ENCODE assay signal across 29 mouse cellular contexts in genomic region chr17:31300736-31301135, GRCm38 (mm10). TPM values are rescaled to one million over a fixed set of nuclear protein-coding genes. Genes with fewer than 3 reads are reported as not detected.
DNase-seq lines count a peak whose midpoint lies in the region; ATAC-seq and TF ChIP-seq lines count a peak whose summit lies in the region.
"Had no signal": no experiment of that assay in that cellular context is flagged by ENCODE, and none has a peak within 500 bp of the region (broad histone marks: within the 10 kb centered on the region; RNA-seq: fewer than 3 reads in every experiment).

No protein-coding gene starts in this region.

- 0 out of 2 replicates have a peak overlapping the region, but pooled peaks have one; percentile 5 for H3K27ac ChIP-seq in lung, postnatal 0 days (ENCODE audit: low read length)
- peak overlapping the region; percentile 7; the same call in 1 of the 2 replicates for H3K27ac ChIP-seq in thymus, adult 2 months (ENCODE audit: control insufficient read depth, insufficient read depth, low read length)
- H3K27ac ChIP-seq in forebrain, postnatal 0 days (ENCODE audit: low read depth, low read length) = no peak overlapping the region
- H3K27ac ChIP-seq: embryonic facial prominence, embryonic 12.5 days; embryonic facial prominence, embryonic 15.5 days; heart, embryonic 15.5 days; hindbrain, embryonic 10.5 days; hindbrain, embryonic 14.5 days; hindbrain, postnatal 0 days had no signal

- no peaks in the 10 kb centered on the region for H3K9me3 ChIP-seq in lung, postnatal 0 days (ENCODE audit: low read length)
- H3K9me3 ChIP-seq in forebrain, postnatal 0 days (ENCODE audit: low read length) = no peaks in the 10 kb centered on the region
- H3K9me3 ChIP-seq: embryonic facial prominence, embryonic 12.5 days; embryonic facial prominence, embryonic 15.5 days; heart, embryonic 12.5 days; heart, embryonic 15.5 days; hindbrain, embryonic 10.5 days had no signal

- no peaks in the 10 kb centered on the region for H3K27me3 ChIP-seq in lung, postnatal 0 days (replicated peaks; ENCODE audit: insufficient read depth, low read length)
- no peaks in the 10 kb centered on the region for H3K27me3 ChIP-seq in thymus, adult 2 months (ENCODE audit: control insufficient read depth, insufficient read depth, low read length)
- no peaks in the 10 kb centered on the region for H3K27me3 ChIP-seq in forebrain, postnatal 0 days (ENCODE audit: insufficient read depth, low read length)
- H3K27me3 ChIP-seq: heart, embryonic 15.5 days had no signal

- ATAC-seq in lung, postnatal 0 days = no peak
- no peak for ATAC-seq in forebrain, postnatal 0 days
- ATAC-seq: activated CD4-positive, CD25-positive, alpha-beta regulatory T cell, adult 4 months; forebrain, embryonic 14.5 days; hindbrain, postnatal 0 days had no signal

- no peak for TF ChIP-seq EP300 in lung, postnatal 0 days (IDR thresholded peaks at IDR 0.05)

- H3K4me3 ChIP-seq in lung, postnatal 0 days (ENCODE audit: low read depth, low read length) = no peak overlapping the region
- H3K4me3 ChIP-seq in thymus, adult 2 months (ENCODE audit: control insufficient read depth, insufficient read depth, low read length) = no peak overlapping the region
- no peak overlapping the region for H3K4me3 ChIP-seq in forebrain, postnatal 0 days (ENCODE audit: low read depth, low read length)
- H3K4me3 ChIP-seq: embryonic facial prominence, embryonic 12.5 days; embryonic facial prominence, embryonic 15.5 days; heart, embryonic 12.5 days; heart, embryonic 15.5 days; hindbrain, embryonic 10.5 days had no signal

- no peak for TF ChIP-seq POLR2A in thymus, adult 2 months (IDR thresholded peaks at IDR 0.05; ENCODE audit: control insufficient read depth, extremely low read depth, insufficient read depth, low read length, poor library complexity)

- no peaks in the 10 kb centered on the region for H3K36me3 ChIP-seq in lung, postnatal 0 days (ENCODE audit: insufficient read depth, low read length)
- no peaks in the 10 kb centered on the region for H3K36me3 ChIP-seq in thymus, adult 2 months (ENCODE audit: control insufficient read depth, insufficient read depth, low read length)
- H3K36me3 ChIP-seq in forebrain, postnatal 0 days (ENCODE audit: insufficient read depth) = no peaks in the 10 kb centered on the region
- H3K36me3 ChIP-seq: embryonic facial prominence, embryonic 12.5 days; embryonic facial prominence, embryonic 15.5 days; heart, embryonic 12.5 days; heart, embryonic 15.5 days; hindbrain, embryonic 10.5 days had no signal

- WGBS in lung, postnatal 0 days = 38% methylated on average over 3 of the region's 3 CpGs
- WGBS in thymus, adult 2 months = 58% methylated on average over 3 of the region's 3 CpGs
- 85% methylated on average over 3 of the region's 3 CpGs for WGBS in forebrain, postnatal 0 days

- peaks cover 2% of the 10 kb centered on the region; the same call in 1 of the 2 replicates for H3K4me1 ChIP-seq in lung, postnatal 0 days (ENCODE audit: insufficient read depth, low read depth, low read length)
- peaks cover 44% of the 10 kb centered on the region for H3K4me1 ChIP-seq in thymus, adult 2 months (replicated peaks; ENCODE audit: control insufficient read depth, insufficient read depth, low read length)
- peaks cover 14% of the 10 kb centered on the region for H3K4me1 ChIP-seq in forebrain, postnatal 0 days (ENCODE audit: insufficient read depth)

- no peak overlapping the region for H3K9ac ChIP-seq in lung, postnatal 0 days (replicated peaks; ENCODE audit: low read depth)
- H3K9ac ChIP-seq in forebrain, postnatal 0 days = no peak overlapping the region
- H3K9ac ChIP-seq: embryonic facial prominence, embryonic 12.5 days; embryonic facial prominence, embryonic 15.5 days; heart, embryonic 12.5 days; heart, embryonic 15.5 days; hindbrain, embryonic 14.5 days had no signal

- DNase-seq in lung, postnatal 0 days (ENCODE audit: low spot score) = no peak
- DNase-seq in lung, postnatal 4 days = no peak
- no peak for DNase-seq in thymus, adult 2 months
- DNase-seq in thymus, adult 18-20 months = no peak
- DNase-seq in R1 (ENCODE audit: low read depth, low spot score) = peak; percentile 54
- DNase-seq in thymus, postnatal 25 days = peak; percentile 34
- no peak for DNase-seq in forebrain, postnatal 0 days
- DNase-seq in right cerebral cortex, postnatal 4 days = no peak
- DNase-seq: adrenal gland, postnatal 10 days; adrenal gland, postnatal 36 days; B cell, adult 2 months; cerebellum, adult 18-20 months; cerebellum, adult 9-10 months; cerebellum, postnatal 14 days; gastrocnemius, postnatal 25 days; heart, adult 18-20 months; heart, postnatal 10 days; heart, postnatal 36 days had no signal

- H3K4me2 ChIP-seq in lung, postnatal 0 days (replicated peaks; ENCODE audit: low read depth, low read length) = no peak overlapping the region
- H3K4me2 ChIP-seq in forebrain, postnatal 0 days (ENCODE audit: low read depth) = no peak overlapping the region
- H3K4me2 ChIP-seq: embryonic facial prominence, embryonic 12.5 days; embryonic facial prominence, embryonic 15.5 days; heart, embryonic 12.5 days; heart, embryonic 15.5 days; hindbrain, embryonic 14.5 days had no signal

- no peak for TF ChIP-seq CTCF in lung, postnatal 0 days (IDR thresholded peaks at IDR 0.05)
- no peak for TF ChIP-seq CTCF in thymus, adult 2 months (IDR thresholded peaks at IDR 0.05; ENCODE audit: borderline replicate concordance, control insufficient read depth, extremely low read depth, insufficient read depth, low read length, poor library complexity)
- TF ChIP-seq CTCF in forebrain, postnatal 0 days (IDR thresholded peaks at IDR 0.05; ENCODE audit: low read depth) = no peak

RNA-seq across cellular contexts. Expression of gene Slc37a1, which starts 14.1 kb away (rescaled TPM):
- 25.2 and 33.9 TPM in 2 replicates for polyA plus RNA-seq in lung, postnatal 0 days (2015; fragmentation: Nextera tagmentation; extraction: Ambion mirVana)
- 59.6 and 59.7 TPM in 2 replicates for polyA plus RNA-seq in thymus, adult 2 months (2012; rRNA removed)
- total RNA-seq in forebrain, postnatal 0 days (2014; rRNA removed) = 10.0 and 15.3 TPM in 2 replicates
- 4.7 and 6.7 TPM in 2 replicates for polyA plus RNA-seq in forebrain, postnatal 0 days (2015; fragmentation: Nextera tagmentation; extraction: Ambion mirVana)

RNA-seq across cellular contexts. Expression of gene Rsph1, which starts 23.6 kb away (rescaled TPM):
- polyA plus RNA-seq in lung, postnatal 0 days (2015; fragmentation: Nextera tagmentation; extraction: Ambion mirVana) = 21.4 and 25.2 TPM in 2 replicates
- polyA plus RNA-seq in thymus, adult 2 months (2012; rRNA removed) = 0.29 and 0.51 TPM in 2 replicates
- 2.8 and 6.0 TPM in 2 replicates for total RNA-seq in forebrain, postnatal 0 days (2014; rRNA removed)
- 6.9 and 11.3 TPM in 2 replicates for polyA plus RNA-seq in forebrain, postnatal 0 days (2015; fragmentation: Nextera tagmentation; extraction: Ambion mirVana)
- total RNA-seq: CH12.LX; common myeloid progenitor, adult 5-6 weeks had no signal

Comparison
In these comparisons a context has a peak if more than half of its experiments do, and no peak if none do; other contexts are left out.
1. DNase-seq: peak in R1 (single experiment) and thymus, postnatal 25 days (single experiment); none in lung, postnatal 0 days (single experiment), lung, postnatal 4 days (0 of 2), thymus, adult 2 months (single experiment), thymus, adult 18-20 months (0 of 2), forebrain, postnatal 0 days (single experiment) and right cerebral cortex, postnatal 4 days (single experiment).